Mouse (Mus musculus) liver, adult 2 months (tissue): Measurements from ENCODE around the gene Rbfox3. TPM values are rescaled to one million over a fixed set of nuclear protein-coding genes. Genes with fewer than 3 reads are reported as not detected.

Source experiments
- DNase-seq: peaks from one replicate; pipeline ENCODE4 v3.0.0-alpha.2; 2011; ENCODE audit warnings: low read depth, low spot score; ENCODE audit errors: extremely low read depth
- H3K27ac ChIP-seq: fragments of 200-500 bp; replicated peaks from 2 replicates; pipeline ENCODE4 v1.5.1; 2012; ENCODE audit warnings: low read depth, mild to moderate bottlenecking, control low read depth, inconsistent platforms, low read length; ENCODE audit not compliant: insufficient read depth
- H3K27me3 ChIP-seq: fragments of 200-500 bp; 2 replicates; pipeline ENCODE4 v1.6.1; 2012; ENCODE audit warnings: mild to moderate bottlenecking, moderate library complexity, low read length, inconsistent platforms; ENCODE audit not compliant: control insufficient read depth, insufficient read depth
- H3K36me3 ChIP-seq: fragments of 200-500 bp; 2 replicates; pipeline ENCODE4 v1.6.1; 2012; ENCODE audit warnings: low read length, inconsistent platforms; ENCODE audit not compliant: control insufficient read depth, insufficient read depth
- H3K4me1 ChIP-seq: fragments of 200-500 bp; 2 replicates; pipeline ENCODE4 v1.6.1; 2011; ENCODE audit warnings: low read length; ENCODE audit not compliant: control insufficient read depth, insufficient read depth
- H3K4me3 ChIP-seq: fragments of 200-500 bp; 2 replicates; pipeline ENCODE4 v1.5.1; 2011; ENCODE audit warnings: low read depth, mild to moderate bottlenecking, control low read depth, low read length, moderate library complexity; ENCODE audit not compliant: insufficient read depth
- H3K79me2 ChIP-seq: fragments of 200-500 bp; 2 replicates; pipeline ENCODE4 v1.6.1; 2012; ENCODE audit warnings: inconsistent platforms, mild to moderate bottlenecking, low read length, moderate library complexity; ENCODE audit not compliant: control insufficient read depth, insufficient read depth
- H3K9ac ChIP-seq: fragments of 200-500 bp; 2 replicates; pipeline ENCODE4 v1.6.1; 2012; ENCODE audit warnings: low read depth, mild to moderate bottlenecking, control low read depth, inconsistent platforms, low read length
- CTCF ChIP-seq: fragments of 200-500 bp; IDR thresholded peaks from 2 replicates; pipeline ENCODE4 v1.5.1; 2011; ENCODE audit warnings: low read depth, low read length, control low read depth
- POLR2A ChIP-seq: fragments of 200-500 bp; IDR thresholded peaks from 2 replicates; pipeline ENCODE4 v1.6.1; 2011; ENCODE audit warnings: low read length, control low read depth; ENCODE audit not compliant: insufficient read depth; ENCODE audit errors: extremely low read depth
- WGBS: fragments of 180-500 bp; shearing (Covaris S2); methylation state at CpG from one replicate; pipeline ENCODE4 v1.1.7; 2018; 5-methylcytosine and 5-hydroxymethylcytosine counted together
- polyA plus RNA-seq: library from polyadenylated mRNA; depleted of rRNA; stranded (reverse); fragments of >200 nt; gene quantifications from 2 replicates; pipeline ENCODE4 v1.2.3, GENCODE M21; 2012
- total RNA-seq: library from RNA; depleted of rRNA; stranded (reverse); fragments of >200 nt; gene quantifications from 2 replicates; pipeline ENCODE4 v1.2.3, GENCODE M21; 2014

Rbfox3 gene
- total and polyA plus RNA-seq, 2 experiments, result 0.28 to 0.44 TPM

GRCm38 (mm10) chr11:118475496-118476083, 435.8 kb downstream of the Rbfox3 start:
- H3K9ac ChIP-seq, result no peak overlapping the region
- no peak for TF ChIP-seq CTCF
- TF ChIP-seq POLR2A, result no peak
- H3K27ac ChIP-seq, result no peak overlapping the region
- H3K79me2 ChIP-seq, result no peaks in the 10 kb centered on the region
- no peak overlapping the region for H3K4me3 ChIP-seq
- WGBS, result 91% methylated on average over 7 of the region's 7 CpGs
- 0 out of 2 replicates have a peak, but pooled peaks cover 2% of the 10 kb centered on the region for H3K36me3 ChIP-seq
- H3K4me1 ChIP-seq, result peaks cover 3% of the 10 kb centered on the region
- H3K27me3 ChIP-seq, result no peaks in the 10 kb centered on the region
- no peak for DNase-seq

- Histone ChIP-seq H3K27ac (no peak overlapping the region), H3K79me2 (no peaks in the 10 kb centered on the region), H3K4me3 (no peak overlapping the region), H3K36me3 (no peaks in the 10 kb centered on the region), H3K9ac (no peak overlapping the region), H3K27me3 (no peaks in the 10 kb centered on the region), H3K4me1 (peaks cover 3% of the 10 kb centered on the region)
- DNase-seq, result no peak
- WGBS, result 77% methylated on average over 6 of the region's 6 CpGs
- TF ChIP-seq CTCF (no peak), POLR2A (no peak)
These were observed 437.4 kb downstream of the Rbfox3 start for GRCm38 (mm10) chr11:118473842-118474500.

DNA sequence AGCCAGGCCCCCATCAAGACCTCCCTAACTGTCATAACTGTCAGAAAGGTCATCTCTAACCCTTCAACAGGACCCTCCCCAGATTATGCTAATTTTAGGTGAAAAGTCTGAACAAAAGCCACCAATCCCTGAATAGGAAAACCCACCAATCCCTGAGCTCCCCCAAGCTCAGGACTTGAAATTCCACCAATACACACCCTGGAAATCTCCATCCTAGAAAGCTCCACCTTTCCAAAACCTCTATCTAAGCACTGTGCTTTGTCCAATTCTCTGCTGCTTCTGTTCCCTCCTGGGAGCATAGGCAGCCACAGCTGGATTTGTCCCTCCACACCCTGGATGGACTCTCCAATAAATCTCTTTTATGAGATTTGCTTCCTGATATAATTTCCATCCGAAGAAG, 438.2 kb downstream of the Rbfox3 start:
- Histone ChIP-seq H3K4me1 (peaks cover 3% of the 10 kb centered on the region), H3K27ac (no peak overlapping the region), H3K27me3 (no peaks in the 10 kb centered on the region), H3K4me3 (no peak overlapping the region), H3K36me3 (no peaks in the 10 kb centered on the region), H3K9ac (no peak overlapping the region), H3K79me2 (no peaks in the 10 kb centered on the region)
- DNase-seq, result no peak
- WGBS, result 68% methylated on average over 1 of the region's 1 CpGs
- TF ChIP-seq POLR2A (no peak), CTCF (no peak)

- Histone ChIP-seq H3K4me3 (no peak overlapping the region), H3K79me2 (no peaks in the 10 kb centered on the region), H3K4me1 (no peaks in the 10 kb centered on the region; the same call in 1 of the 2 replicates), H3K9ac (no peak overlapping the region), H3K27ac (no peak overlapping the region), H3K27me3 (no peaks in the 10 kb centered on the region), H3K36me3 (no peaks in the 10 kb centered on the region)
- WGBS, result 95% methylated on average over 13 of the region's 13 CpGs
- no peak for DNase-seq
- no peak for TF ChIP-seq CTCF
- TF ChIP-seq POLR2A, result no peak
These were observed 439.7 kb downstream of the Rbfox3 start for GRCm38 (mm10) chr11:118471676-118472075.

DNA sequence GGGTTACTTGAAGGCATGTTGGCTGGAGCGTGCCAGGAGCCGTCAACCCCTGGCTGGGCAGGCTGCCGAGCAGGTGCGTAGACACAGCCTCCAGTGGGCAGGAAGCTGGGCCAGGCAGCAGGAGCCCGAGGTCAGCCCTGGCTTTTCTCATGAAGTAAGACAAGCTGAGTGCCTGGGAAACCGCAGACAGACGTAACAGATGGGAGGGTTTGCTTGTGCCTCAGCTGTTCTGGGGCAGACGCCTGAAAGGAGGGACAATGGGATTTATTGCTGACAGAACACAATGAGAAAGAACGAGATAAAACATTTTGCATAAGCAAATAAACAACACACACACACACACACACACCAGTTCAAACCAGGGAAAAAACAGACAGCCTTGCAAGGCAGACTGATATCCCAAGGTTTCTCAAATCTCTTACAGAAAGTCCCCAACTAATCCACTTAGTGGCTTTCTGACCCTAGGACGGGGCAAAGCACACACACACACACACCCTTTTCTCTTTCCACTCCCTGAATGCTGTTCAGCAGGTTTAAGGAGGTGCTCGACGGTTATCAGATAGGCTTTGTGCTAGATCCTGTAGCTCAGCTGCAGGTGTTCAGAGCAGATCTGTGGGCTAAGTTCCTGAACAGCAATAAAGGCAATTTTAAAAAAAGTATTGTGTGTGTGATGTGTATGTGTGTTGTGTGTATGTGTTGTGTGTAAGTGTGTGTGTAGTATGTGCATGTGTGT, 441.0 kb downstream of the Rbfox3 start:
- WGBS, result 39% methylated on average over 12 of the region's 12 CpGs
- no peak overlapping the region for H3K9ac ChIP-seq
- no peak overlapping the region for H3K4me3 ChIP-seq
- TF ChIP-seq CTCF (no peak), POLR2A (no peak)
- no peaks in the 10 kb centered on the region; the same call in 1 of the 2 replicates for H3K4me1 ChIP-seq
- no peaks in the 10 kb centered on the region for H3K36me3 ChIP-seq
- no peaks in the 10 kb centered on the region for H3K79me2 ChIP-seq
- H3K27me3 ChIP-seq, result no peaks in the 10 kb centered on the region
- H3K27ac ChIP-seq, result no peak overlapping the region
- peak; percentile 15 for DNase-seq
